Mouse (Mus musculus): Measurements from ENCODE around the gene Chmp6. TPM values are rescaled to one million over a fixed set of nuclear protein-coding genes. Genes with fewer than 3 reads are reported as not detected.
A peak's percentile ranks its signal among the peaks of the same experiment; 100 is the strongest.

Chmp6 gene
- polyA plus RNA-seq, 1 experiment from 2014 or later = 120 TPM

- H3K27ac ChIP-seq = peak overlapping the region; percentile 90
- no peak for TF ChIP-seq CTCF (IDR thresholded peaks at IDR 0.05; ENCODE audit: low read depth)
- H3K9ac ChIP-seq (ENCODE audit: low read depth, low read length) = peak overlapping the region; percentile 98
- peaks cover 25% of the 10 kb centered on the region for H3K36me3 ChIP-seq (ENCODE audit: insufficient read depth, low read length)
- H3K9me3 ChIP-seq (replicated peaks; ENCODE audit: low read length) = no peaks in the 10 kb centered on the region
- peaks cover 24% of the 10 kb centered on the region; the same call in 1 of the 2 replicates for H3K4me1 ChIP-seq (replicated peaks; ENCODE audit: insufficient read depth, low read length)
- H3K27me3 ChIP-seq (ENCODE audit: insufficient read depth, low read length) = no peaks in the 10 kb centered on the region
- peak overlapping the region; percentile 75 for H3K4me2 ChIP-seq (ENCODE audit: low read length)
- WGBS = under 1% methylated on average over 26 of the region's 26 CpGs
- DNase-seq (ENCODE audit: low spot score) (peak; percentile 40), ATAC-seq (replicated peaks; ENCODE audit: low FRiP score, low read depth) (no peak; the same call in 1 of the 2 replicates)
- H3K4me3 ChIP-seq (replicated peaks; ENCODE audit: low read depth, low read length) = peak overlapping the region; percentile 95
Measured at GRCm38 (mm10) chr11:119913935-119914314, 684 bp downstream of the Chmp6 start.

GRCm38 (mm10) chr11:119914381-119914780 lies 1.1 kb downstream of the Chmp6 start:
- Histone ChIP-seq H3K4me3 (replicated peaks; ENCODE audit: low read depth, low read length) (peak overlapping the region; percentile 95), H3K27ac (peak overlapping the region; percentile 90), H3K27me3 (ENCODE audit: insufficient read depth, low read length) (no peaks in the 10 kb centered on the region), H3K4me2 (ENCODE audit: low read length) (peak overlapping the region; percentile 75), H3K36me3 (ENCODE audit: insufficient read depth, low read length) (peaks cover 30% of the 10 kb centered on the region), H3K4me1 (replicated peaks; ENCODE audit: insufficient read depth, low read length) (peaks cover 24% of the 10 kb centered on the region; the same call in 1 of the 2 replicates), H3K9ac (ENCODE audit: low read depth, low read length) (peak overlapping the region; percentile 98), H3K9me3 (replicated peaks; ENCODE audit: low read length) (no peaks in the 10 kb centered on the region)
- DNase-seq (ENCODE audit: low spot score) = no peak
- 18% methylated on average over 4 of the region's 4 CpGs for WGBS
- no peak for TF ChIP-seq CTCF (IDR thresholded peaks at IDR 0.05; ENCODE audit: low read depth)
- no peak for ATAC-seq (replicated peaks; ENCODE audit: low FRiP score, low read depth)

GRCm38 (mm10) chr11:119915666-119916065 lies 2.4 kb downstream of the Chmp6 start:
- Histone ChIP-seq H3K36me3 (ENCODE audit: insufficient read depth, low read length) (peaks cover 33% of the 10 kb centered on the region), H3K27ac (peak overlapping the region; percentile 90), H3K4me2 (ENCODE audit: low read length) (peak overlapping the region; percentile 75), H3K4me3 (replicated peaks; ENCODE audit: low read depth, low read length) (no peak overlapping the region), H3K4me1 (replicated peaks; ENCODE audit: insufficient read depth, low read length) (peaks cover 24% of the 10 kb centered on the region; the same call in 1 of the 2 replicates), H3K27me3 (ENCODE audit: insufficient read depth, low read length) (no peaks in the 10 kb centered on the region), H3K9me3 (replicated peaks; ENCODE audit: low read length) (no peaks in the 10 kb centered on the region), H3K9ac (ENCODE audit: low read depth, low read length) (peak overlapping the region; percentile 36)
- DNase-seq (ENCODE audit: low spot score) = no peak
- ATAC-seq (replicated peaks; ENCODE audit: low FRiP score, low read depth) = peak; percentile 27
- WGBS = 67% methylated on average over 9 of the region's 9 CpGs
- no peak for TF ChIP-seq CTCF (IDR thresholded peaks at IDR 0.05; ENCODE audit: low read depth)

- WGBS = 67% methylated on average over 15 of the region's 15 CpGs
- Histone ChIP-seq H3K4me1 (replicated peaks; ENCODE audit: insufficient read depth, low read length) (peaks cover 24% of the 10 kb centered on the region; the same call in 1 of the 2 replicates), H3K9me3 (replicated peaks; ENCODE audit: low read length) (no peaks in the 10 kb centered on the region), H3K36me3 (ENCODE audit: insufficient read depth, low read length) (peaks cover 33% of the 10 kb centered on the region), H3K27ac (peak overlapping the region; percentile 90), H3K4me3 (replicated peaks; ENCODE audit: low read depth, low read length) (no peak overlapping the region), H3K27me3 (ENCODE audit: insufficient read depth, low read length) (no peaks in the 10 kb centered on the region), H3K9ac (ENCODE audit: low read depth, low read length) (peak overlapping the region; percentile 44; the same call in 1 of the 2 replicates), H3K4me2 (ENCODE audit: low read length) (peak overlapping the region; percentile 75)
- peak; percentile 67 for ATAC-seq (replicated peaks; ENCODE audit: low FRiP score, low read depth)
- DNase-seq (ENCODE audit: low spot score) = peak; percentile 77
- no peak for TF ChIP-seq CTCF (IDR thresholded peaks at IDR 0.05; ENCODE audit: low read depth)
Measured at GRCm38 (mm10) chr11:119916102-119916790, 3.0 kb downstream of the Chmp6 start.

GRCm38 (mm10) chr11:119916834-119917469 lies 3.7 kb downstream of the Chmp6 start:
- H3K27me3 ChIP-seq (ENCODE audit: insufficient read depth, low read length) = no peaks in the 10 kb centered on the region
- DNase-seq (ENCODE audit: low spot score) (no peak), ATAC-seq (replicated peaks; ENCODE audit: low FRiP score, low read depth) (no peak)
- peak overlapping the region; percentile 90 for H3K27ac ChIP-seq
- 86% methylated on average over 21 of the region's 21 CpGs for WGBS
- peaks cover 24% of the 10 kb centered on the region; the same call in 1 of the 2 replicates for H3K4me1 ChIP-seq (replicated peaks; ENCODE audit: insufficient read depth, low read length)
- no peak overlapping the region for H3K4me3 ChIP-seq (replicated peaks; ENCODE audit: low read depth, low read length)
- no peaks in the 10 kb centered on the region for H3K9me3 ChIP-seq (replicated peaks; ENCODE audit: low read length)
- TF ChIP-seq CTCF (IDR thresholded peaks at IDR 0.05; ENCODE audit: low read depth) = no peak
- peak overlapping the region; percentile 44; the same call in 1 of the 2 replicates for H3K9ac ChIP-seq (ENCODE audit: low read depth, low read length)
- peaks cover 33% of the 10 kb centered on the region for H3K36me3 ChIP-seq (ENCODE audit: insufficient read depth, low read length)
- peak overlapping the region; percentile 75 for H3K4me2 ChIP-seq (ENCODE audit: low read length)

GRCm38 (mm10) chr11:119918521-119918920 lies 5.3 kb downstream of the Chmp6 start:
- ATAC-seq (replicated peaks; ENCODE audit: low FRiP score, low read depth) = no peak

More at GRCm38 (mm10) chr11:119918521-119918920, 5.3 kb downstream of the Chmp6 start:
- DNase-seq (ENCODE audit: low spot score) = no peak
- Histone ChIP-seq H3K36me3 (ENCODE audit: insufficient read depth, low read length) (peaks cover 33% of the 10 kb centered on the region), H3K9ac (ENCODE audit: low read depth, low read length) (no peak overlapping the region), H3K9me3 (replicated peaks; ENCODE audit: low read length) (no peaks in the 10 kb centered on the region), H3K4me1 (replicated peaks; ENCODE audit: insufficient read depth, low read length) (peaks cover 16% of the 10 kb centered on the region; the same call in 1 of the 2 replicates), H3K27ac (no peak overlapping the region), H3K4me2 (ENCODE audit: low read length) (no peak overlapping the region), H3K4me3 (replicated peaks; ENCODE audit: low read depth, low read length) (no peak overlapping the region), H3K27me3 (ENCODE audit: insufficient read depth, low read length) (no peaks in the 10 kb centered on the region)
- 89% methylated on average over 7 of the region's 7 CpGs for WGBS
- TF ChIP-seq CTCF (IDR thresholded peaks at IDR 0.05; ENCODE audit: low read depth) = no peak

Data from kidney, postnatal 0 days (tissue).